Mouse (Mus musculus): ENCODE measurements around the gene Wdr48. TPM values are rescaled to one million over a fixed set of nuclear protein-coding genes. Genes with fewer than 3 reads are reported as not detected.

Wdr48 gene
- total and polyA plus RNA-seq, 3 experiments: 20.7 to 22.9 (median 21.6) TPM

DNA sequence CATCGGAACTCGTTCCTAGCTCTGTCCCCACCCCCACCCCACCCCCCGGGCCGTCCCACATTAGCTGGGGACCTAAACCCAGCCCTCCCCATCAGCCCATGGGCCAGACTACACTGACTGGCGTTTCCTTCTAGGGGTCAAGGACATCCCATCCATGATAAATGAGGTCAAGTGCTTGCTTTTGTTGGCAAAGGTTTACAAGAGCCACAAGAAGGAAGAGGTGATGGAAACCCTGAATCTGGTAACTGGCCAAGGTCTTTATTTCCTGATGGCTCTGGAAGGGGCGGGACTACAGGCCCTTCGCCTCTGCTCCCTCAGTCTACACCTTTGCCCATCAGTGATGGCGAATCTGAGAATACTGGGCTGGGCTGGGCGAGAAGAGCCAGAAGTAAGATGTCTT is 64.2 kb downstream of the Wdr48 start:
- no peaks in the 10 kb centered on the region for H3K79me2 ChIP-seq (replicated peaks; ENCODE audit: control insufficient read depth, insufficient read depth, low read length)
- peaks cover 2% of the 10 kb centered on the region for H3K4me1 ChIP-seq (ENCODE audit: control insufficient read depth, insufficient read depth, low read length)
- H3K4me3 ChIP-seq: no peak overlapping the region
- H3K9ac ChIP-seq (ENCODE audit: low read depth, low read length): no peak overlapping the region
- DNase-seq: no peak
- no peak overlapping the region for H3K27ac ChIP-seq
- WGBS: 53% methylated on average over 9 of the region's 9 CpGs
- intact Hi-C loops (cut with DNase I): no loop called here
- no peaks in the 10 kb centered on the region for H3K27me3 ChIP-seq (ENCODE audit: control insufficient read depth, insufficient read depth, low read length)
- TF ChIP-seq CTCF (IDR thresholded peaks at IDR 0.05) (no peak), EP300 (IDR thresholded peaks at IDR 0.05; ENCODE audit: insufficient read depth, low read depth, low read length) (no peak), POLR2A (IDR thresholded peaks at IDR 0.05; ENCODE audit: insufficient read depth, low read depth, low read length) (no peak)
- no peaks in the 10 kb centered on the region for H3K36me3 ChIP-seq (ENCODE audit: control insufficient read depth, insufficient read depth, low read length)

- no peaks in the 10 kb centered on the region for H3K79me2 ChIP-seq (replicated peaks; ENCODE audit: control insufficient read depth, insufficient read depth, low read length)
- no peak overlapping the region for H3K4me3 ChIP-seq
- intact Hi-C loops (cut with DNase I): loop anchor here (2.0 kb wide), 3 partner anchors 51 to 111 kb away; no protein-coding TSS in a partner anchor
- H3K36me3 ChIP-seq (ENCODE audit: control insufficient read depth, insufficient read depth, low read length): no peaks in the 10 kb centered on the region
- TF ChIP-seq CTCF (IDR thresholded peaks at IDR 0.05) (no peak), POLR2A (IDR thresholded peaks at IDR 0.05; ENCODE audit: insufficient read depth, low read depth, low read length) (no peak)
- no peak for DNase-seq
- 45% methylated on average over 4 of the region's 4 CpGs for WGBS
- peaks cover 6% of the 10 kb centered on the region for H3K4me1 ChIP-seq (ENCODE audit: control insufficient read depth, insufficient read depth, low read length)
- no peaks in the 10 kb centered on the region for H3K27me3 ChIP-seq (ENCODE audit: control insufficient read depth, insufficient read depth, low read length)
- no peak overlapping the region for H3K9ac ChIP-seq (ENCODE audit: low read depth, low read length)
- no peak overlapping the region for H3K27ac ChIP-seq
These were observed 67.5 kb downstream of the Wdr48 start for GRCm38 (mm10) chr9:119962216-119962615.

DNA sequence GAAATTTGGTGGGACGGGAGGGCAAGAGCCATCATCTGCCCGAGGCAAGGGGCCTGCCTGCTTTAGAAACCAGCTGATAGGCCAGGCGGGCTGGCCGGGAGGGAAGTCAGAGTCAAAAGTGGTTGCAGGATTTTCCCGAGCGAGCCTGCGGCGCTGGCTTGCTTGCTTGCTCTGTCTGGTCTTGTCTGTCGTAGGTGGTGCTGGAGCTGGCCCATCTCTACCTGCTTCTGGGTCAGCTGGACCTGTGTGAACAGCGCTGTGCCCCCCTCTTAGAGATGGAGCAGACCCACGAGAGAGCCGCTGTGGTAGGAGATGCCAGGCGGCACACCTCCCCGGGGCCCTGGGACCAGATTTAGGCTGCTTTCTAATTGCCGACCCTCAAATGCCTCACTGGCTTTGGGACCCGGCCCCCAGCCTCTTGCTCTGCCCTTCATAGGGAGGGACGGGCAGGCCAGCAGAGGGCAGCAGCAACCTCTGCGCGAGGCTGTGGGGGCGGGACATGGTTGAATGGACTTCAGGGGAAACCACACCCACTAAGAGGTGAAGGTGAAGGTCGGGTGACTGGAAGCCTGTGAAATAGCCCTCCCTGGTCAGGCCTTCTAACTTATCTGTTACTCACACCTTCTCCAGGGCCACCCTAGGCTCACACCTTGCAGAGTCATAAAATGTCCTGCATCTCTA is 68.4 kb downstream of the Wdr48 start:
- intact Hi-C loops (cut with DNase I): loop anchor here (2.0 kb wide), 3 partner anchors 50 to 110 kb away; no protein-coding TSS in a partner anchor
- Histone ChIP-seq H3K9ac (ENCODE audit: low read depth, low read length) (peak overlapping the region; percentile 39; the same call in 1 of the 2 replicates), H3K79me2 (replicated peaks; ENCODE audit: control insufficient read depth, insufficient read depth, low read length) (no peaks in the 10 kb centered on the region), H3K27me3 (ENCODE audit: control insufficient read depth, insufficient read depth, low read length) (no peaks in the 10 kb centered on the region), H3K27ac (peak overlapping the region; percentile 64), H3K36me3 (ENCODE audit: control insufficient read depth, insufficient read depth, low read length) (no peaks in the 10 kb centered on the region), H3K4me1 (ENCODE audit: control insufficient read depth, insufficient read depth, low read length) (peaks cover 6% of the 10 kb centered on the region), H3K4me3 (0 out of 2 replicates have a peak overlapping the region, but pooled peaks have one; percentile 14)
- peak; percentile 80 to 85 for DNase-seq
- 16% methylated on average over 21 of the region's 21 CpGs for WGBS
- TF ChIP-seq POLR2A (IDR thresholded peaks at IDR 0.05; ENCODE audit: insufficient read depth, low read depth, low read length) (no peak), EP300 (IDR thresholded peaks at IDR 0.05; ENCODE audit: insufficient read depth, low read depth, low read length) (peak; percentile 74; the same call in 1 of the 2 replicates)

DNA sequence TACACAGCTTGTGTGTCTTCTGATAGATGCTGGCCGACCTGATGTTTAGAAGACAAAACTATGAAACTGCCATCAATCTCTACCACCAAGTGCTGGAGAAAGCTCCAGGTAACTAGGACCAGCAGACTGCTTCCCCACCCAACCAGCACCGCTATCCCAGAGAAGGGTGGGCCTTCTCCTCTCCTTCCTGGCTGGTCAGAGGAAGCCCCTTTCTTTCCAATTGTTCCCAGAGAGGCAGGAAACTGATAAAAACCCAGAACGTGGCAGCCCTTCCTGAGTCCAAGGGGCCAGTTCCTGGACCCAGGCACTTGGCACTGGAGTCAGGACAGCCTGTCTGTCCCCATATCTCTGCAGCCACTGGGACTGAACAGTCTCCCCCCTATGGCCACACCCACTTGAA is 69.5 kb downstream of the Wdr48 start:
- Histone ChIP-seq H3K36me3 (ENCODE audit: control insufficient read depth, insufficient read depth, low read length) (no peaks in the 10 kb centered on the region), H3K27ac (peak overlapping the region; percentile 64), H3K79me2 (replicated peaks; ENCODE audit: control insufficient read depth, insufficient read depth, low read length) (no peaks in the 10 kb centered on the region), H3K9ac (ENCODE audit: low read depth, low read length) (no peak overlapping the region), H3K27me3 (ENCODE audit: control insufficient read depth, insufficient read depth, low read length) (no peaks in the 10 kb centered on the region), H3K4me3 (no peak overlapping the region), H3K4me1 (ENCODE audit: control insufficient read depth, insufficient read depth, low read length) (peaks cover 6% of the 10 kb centered on the region)
- 41% methylated on average over 3 of the region's 3 CpGs for WGBS
- intact Hi-C loops (cut with DNase I): loop anchor here (1.0 kb wide), 1 partner anchor 19 kb away; no protein-coding TSS in a partner anchor
- peak; percentile 50 to 64 for DNase-seq
- TF ChIP-seq CTCF (IDR thresholded peaks at IDR 0.05) (no peak), EP300 (IDR thresholded peaks at IDR 0.05; ENCODE audit: insufficient read depth, low read depth, low read length) (peak; percentile 86)

DNA sequence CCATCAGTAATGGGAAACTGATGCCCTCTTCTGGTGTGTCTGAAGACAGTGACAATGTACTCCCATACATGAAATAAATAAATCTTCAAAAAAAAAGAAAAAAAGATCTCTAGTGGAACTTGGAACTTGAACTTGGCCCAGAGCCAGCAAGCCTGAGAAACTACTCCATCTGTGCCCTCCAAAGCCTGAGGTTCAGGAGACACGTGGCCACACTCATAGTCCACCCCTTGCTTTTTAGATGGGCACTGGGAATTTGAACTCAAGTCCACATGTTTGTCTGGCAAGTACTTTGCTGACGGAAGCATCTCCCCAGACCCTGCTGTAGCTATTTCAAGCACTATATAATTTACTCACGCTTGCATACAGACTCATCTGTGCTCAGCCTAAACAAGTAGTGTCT is 70.5 kb downstream of the Wdr48 start:
- 76% methylated on average over 3 of the region's 3 CpGs for WGBS
- no peak for TF ChIP-seq POLR2A (IDR thresholded peaks at IDR 0.05; ENCODE audit: insufficient read depth, low read depth, low read length)
- TF ChIP-seq EP300 (IDR thresholded peaks at IDR 0.05; ENCODE audit: insufficient read depth, low read depth, low read length): no peak
- TF ChIP-seq CTCF (IDR thresholded peaks at IDR 0.05): no peak
- no peaks in the 10 kb centered on the region for H3K36me3 ChIP-seq (ENCODE audit: control insufficient read depth, insufficient read depth, low read length)
- no peaks in the 10 kb centered on the region for H3K27me3 ChIP-seq (ENCODE audit: control insufficient read depth, insufficient read depth, low read length)
- intact Hi-C loops (cut with DNase I): no loop called here
- no peak overlapping the region for H3K9ac ChIP-seq (ENCODE audit: low read depth, low read length)
- no peak overlapping the region for H3K27ac ChIP-seq
- H3K4me1 ChIP-seq (ENCODE audit: control insufficient read depth, insufficient read depth, low read length): peaks cover 8% of the 10 kb centered on the region
- DNase-seq: no peak
- H3K4me3 ChIP-seq: no peak overlapping the region
- no peaks in the 10 kb centered on the region for H3K79me2 ChIP-seq (replicated peaks; ENCODE audit: control insufficient read depth, insufficient read depth, low read length)

GRCm38 (mm10) chr9:119966221-119966910 is 71.7 kb downstream of the Wdr48 start:
- Histone ChIP-seq H3K27ac (no peak overlapping the region), H3K27me3 (ENCODE audit: control insufficient read depth, insufficient read depth, low read length) (no peaks in the 10 kb centered on the region), H3K36me3 (ENCODE audit: control insufficient read depth, insufficient read depth, low read length) (peaks cover 2% of the 10 kb centered on the region; the same call in 1 of the 2 replicates), H3K4me3 (no peak overlapping the region), H3K9ac (ENCODE audit: low read depth, low read length) (no peak overlapping the region), H3K79me2 (replicated peaks; ENCODE audit: control insufficient read depth, insufficient read depth, low read length) (no peaks in the 10 kb centered on the region), H3K4me1 (ENCODE audit: control insufficient read depth, insufficient read depth, low read length) (peaks cover 15% of the 10 kb centered on the region)
- no peak for TF ChIP-seq POLR2A (IDR thresholded peaks at IDR 0.05; ENCODE audit: insufficient read depth, low read depth, low read length)
- no peak for TF ChIP-seq EP300 (IDR thresholded peaks at IDR 0.05; ENCODE audit: insufficient read depth, low read depth, low read length)
- TF ChIP-seq CTCF (IDR thresholded peaks at IDR 0.05): no peak
- intact Hi-C loops (cut with DNase I): no loop called here
- 91% methylated on average over 26 of the region's 26 CpGs for whole genome bisulfite sequencing
- DNase-seq: no peak
